29 mouse cellular contexts compared by ENCODE assay signal in the genomic region with DNA sequence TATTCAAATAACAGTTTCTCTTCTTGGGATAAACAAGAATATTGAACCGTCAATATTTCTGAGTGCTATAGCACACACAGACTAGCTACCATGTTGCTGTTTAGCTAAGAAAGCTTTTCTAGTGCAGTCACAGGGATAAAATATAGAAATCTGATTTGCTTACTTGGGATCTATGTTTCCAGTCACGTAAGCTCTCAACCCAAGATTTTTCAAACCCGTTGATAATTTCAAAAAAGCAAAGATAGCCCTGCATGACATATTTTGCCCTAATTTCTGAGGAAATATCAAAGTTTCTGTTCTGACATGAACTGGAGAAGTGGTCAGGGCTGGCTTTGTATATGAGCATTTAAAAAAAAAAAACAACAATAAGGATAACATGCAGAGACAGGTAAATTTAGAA.
DNase-seq lines count a peak whose midpoint lies in the region; ATAC-seq lines count a peak whose summit lies in the region.
"Had no signal": no experiment of that assay in that cellular context is flagged by ENCODE, and none has a peak within 500 bp of the region (broad histone marks: within the 10 kb centered on the region; RNA-seq: fewer than 3 reads in every experiment).

No protein-coding gene starts in this region.

- no peaks in the 10 kb centered on the region for H3K27me3 ChIP-seq in embryonic facial prominence, embryonic 14.5 days (replicated peaks; ENCODE audit: control insufficient read depth, insufficient read depth, low read length)
- H3K27me3 ChIP-seq in limb, embryonic 13.5 days, result no peaks in the 10 kb centered on the region
- no peaks in the 10 kb centered on the region for H3K27me3 ChIP-seq in forebrain, embryonic 12.5 days
- H3K27me3 ChIP-seq: hindbrain, embryonic 13.5 days; kidney, embryonic 15.5 days; liver, embryonic 12.5 days; midbrain, embryonic 15.5 days had no signal

- no peak overlapping the region for H3K4me3 ChIP-seq in embryonic facial prominence, embryonic 14.5 days (ENCODE audit: low read depth, low read length)
- no peak overlapping the region for H3K4me3 ChIP-seq in limb, embryonic 13.5 days
- no peak overlapping the region for H3K4me3 ChIP-seq in forebrain, embryonic 12.5 days (replicated peaks)
- H3K4me3 ChIP-seq: hindbrain, embryonic 13.5 days; kidney, embryonic 15.5 days; layer of hippocampus, adult 2 months; left cerebral cortex, adult 2 months; liver, embryonic 12.5 days; midbrain, embryonic 15.5 days had no signal

- H3K27ac ChIP-seq in embryonic facial prominence, embryonic 14.5 days (replicated peaks; ENCODE audit: low read depth, low read length), result peak overlapping the region; percentile 100
- H3K27ac ChIP-seq in limb, embryonic 13.5 days, result peak overlapping the region; percentile 96
- H3K27ac ChIP-seq in forebrain, embryonic 12.5 days, result no peak overlapping the region
- H3K27ac ChIP-seq: hindbrain, embryonic 13.5 days; layer of hippocampus, adult 2 months; left cerebral cortex, adult 2 months; liver, embryonic 12.5 days; midbrain, embryonic 15.5 days had no signal

- no peaks in the 10 kb centered on the region for H3K9me3 ChIP-seq in embryonic facial prominence, embryonic 14.5 days (ENCODE audit: control insufficient read depth, low read length)
- H3K9me3 ChIP-seq in limb, embryonic 13.5 days, result no peaks in the 10 kb centered on the region
- H3K9me3 ChIP-seq in forebrain, embryonic 12.5 days, result no peaks in the 10 kb centered on the region
- H3K9me3 ChIP-seq: hindbrain, embryonic 13.5 days; kidney, embryonic 15.5 days; liver, embryonic 12.5 days; midbrain, embryonic 15.5 days had no signal

- H3K4me1 ChIP-seq in embryonic facial prominence, embryonic 14.5 days (ENCODE audit: control insufficient read depth, insufficient read depth, low read length), result peaks cover 12% of the 10 kb centered on the region
- peaks cover 13% of the 10 kb centered on the region for H3K4me1 ChIP-seq in limb, embryonic 13.5 days
- no peaks in the 10 kb centered on the region for H3K4me1 ChIP-seq in forebrain, embryonic 12.5 days
- H3K4me1 ChIP-seq: hindbrain, embryonic 13.5 days; liver, embryonic 12.5 days; midbrain, embryonic 15.5 days had no signal

- no peak for ATAC-seq in embryonic facial prominence, embryonic 14.5 days (ENCODE audit: low read depth)
- no peak for ATAC-seq in limb, embryonic 13.5 days (ENCODE audit: low FRiP score, low read depth)
- ATAC-seq in forebrain, embryonic 12.5 days (ENCODE audit: low FRiP score), result no peak
- ATAC-seq: activated CD4-positive, CD25-positive, alpha-beta regulatory T cell, adult 4 months; forebrain, postnatal 0 days; liver, embryonic 12.5 days; midbrain, embryonic 15.5 days had no signal

- DNase-seq in 3T3-L1 (ENCODE audit: low read depth, low spot score), result peak; percentile 64
- peak; percentile 42 for DNase-seq in adipocyte (ENCODE audit: low spot score)
- no peak for DNase-seq in embryonic facial prominence, embryonic 14.5 days (ENCODE audit: low spot score)
- DNase-seq in layer of hippocampus, adult 11-12 months (ENCODE audit: low spot score), result no peak
- no peak for DNase-seq in cerebellum, adult 8-10 months
- DNase-seq: adrenal gland, postnatal 10 days; B cell, adult 2 months; cerebellum, adult 9-10 months; cerebellum, postnatal 36 days; forebrain, postnatal 0 days; gastrocnemius, postnatal 25 days; heart, adult 18-20 months; heart, postnatal 4 days; kidney, adult 11 months; kidney, postnatal 25 days; lung, adult 18-20 months; lung, postnatal 14 days; thymus, adult 2 months; thymus, postnatal 36 days had no signal

- WGBS in embryonic facial prominence, embryonic 14.5 days, result 40% methylated on average over 3 of the region's 3 CpGs
- WGBS in limb, embryonic 13.5 days, result 39% methylated on average over 3 of the region's 3 CpGs
- 88% methylated on average over 3 of the region's 3 CpGs for WGBS in forebrain, embryonic 12.5 days

- H3K9ac ChIP-seq in embryonic facial prominence, embryonic 14.5 days (ENCODE audit: low read depth, low read length), result peak overlapping the region; percentile 99; the same call in 1 of the 2 replicates
- 0 out of 2 replicates have a peak overlapping the region, but pooled peaks have one; percentile 50 for H3K9ac ChIP-seq in limb, embryonic 13.5 days
- no peak overlapping the region for H3K9ac ChIP-seq in forebrain, embryonic 12.5 days
- H3K9ac ChIP-seq: forebrain, postnatal 0 days; hindbrain, embryonic 13.5 days; kidney, embryonic 15.5 days; liver, embryonic 12.5 days; midbrain, embryonic 15.5 days had no signal

- peak overlapping the region; percentile 64 for H3K4me2 ChIP-seq in embryonic facial prominence, embryonic 14.5 days (ENCODE audit: low read depth, low read length)
- H3K4me2 ChIP-seq in limb, embryonic 13.5 days (replicated peaks), result peak overlapping the region; percentile 66
- no peak overlapping the region for H3K4me2 ChIP-seq in forebrain, embryonic 12.5 days
- H3K4me2 ChIP-seq: heart, embryonic 11.5 days; hindbrain, embryonic 13.5 days; kidney, embryonic 15.5 days; liver, embryonic 12.5 days; midbrain, embryonic 15.5 days had no signal

- peaks cover 15% of the 10 kb centered on the region for H3K36me3 ChIP-seq in embryonic facial prominence, embryonic 14.5 days (ENCODE audit: control insufficient read depth, insufficient read depth, low read length)
- peaks cover 6% of the 10 kb centered on the region for H3K36me3 ChIP-seq in limb, embryonic 13.5 days
- H3K36me3 ChIP-seq in forebrain, embryonic 12.5 days (replicated peaks), result no peaks in the 10 kb centered on the region
- H3K36me3 ChIP-seq: hindbrain, embryonic 13.5 days; kidney, embryonic 15.5 days; liver, embryonic 12.5 days; midbrain, embryonic 15.5 days had no signal

Comparison
In these comparisons a context has a peak if more than half of its experiments do, and no peak if none do; other contexts are left out.
1. DNase-seq: peak in 3T3-L1 (single experiment) and adipocyte (single experiment); none in embryonic facial prominence, embryonic 14.5 days (single experiment), layer of hippocampus, adult 11-12 months (single experiment) and cerebellum, adult 8-10 months (single experiment).